Mouse (Mus musculus) lung, embryonic 14.5 days (tissue): ENCODE measurements around the gene Prkra. TPM values are rescaled to one million over a fixed set of nuclear protein-coding genes. Genes with fewer than 3 reads are reported as not detected.
"Not testable (repeated sequence)": the region's sequence is repeated elsewhere in the genome, so short reads cannot be mapped to it uniquely, and the experiment has no call there.

ENCODE experiments used
- ATAC-seq: fragments of 200-750 bp; cut with Nextera tagmentation; 2 replicates; pipeline ENCODE4 v1.8.0; 2017; ENCODE audit warnings: mild to moderate bottlenecking, moderate TSS enrichment, moderate library complexity; ENCODE audit not compliant: insufficient read depth
- DNase-seq: peaks from one replicate; pipeline ENCODE4 v3.0.0-alpha.2; 2015
- H3K27ac ChIP-seq: fragments of 300-500 bp; sonication (generic); 2 replicates; pipeline ENCODE4 v1.5.1; 2014; ENCODE audit warnings: low read depth, mild to moderate bottlenecking, moderate library complexity
- H3K27me3 ChIP-seq: fragments of 300-500 bp; sonication (generic); 2 replicates; pipeline ENCODE4 v1.6.1; 2014; ENCODE audit warnings: low read length, control low read depth; ENCODE audit not compliant: insufficient read depth
- H3K36me3 ChIP-seq: fragments of 300-500 bp; sonication (generic); 2 replicates; pipeline ENCODE4 v1.6.1; 2014; ENCODE audit warnings: control low read depth; ENCODE audit not compliant: insufficient read depth
- H3K4me1 ChIP-seq: fragments of 300-500 bp; sonication (generic); 2 replicates; pipeline ENCODE4 v1.6.1; 2014; ENCODE audit warnings: antibody characterized with exemption, control low read depth; ENCODE audit not compliant: insufficient read depth
- H3K4me2 ChIP-seq: fragments of 300-500 bp; sonication (generic); 2 replicates; pipeline ENCODE4 v1.6.1; 2014; ENCODE audit warnings: mild to moderate bottlenecking
- H3K4me3 ChIP-seq: fragments of 300-500 bp; sonication (generic); 2 replicates; pipeline ENCODE4 v1.5.1; 2014; ENCODE audit warnings: low read depth, low read length
- H3K9ac ChIP-seq: fragments of 300-500 bp; sonication (generic); 2 replicates; pipeline ENCODE4 v1.6.1; 2014
- H3K9me3 ChIP-seq: fragments of 300-500 bp; sonication (generic); 2 replicates; pipeline ENCODE4 v1.6.1; 2016; ENCODE audit warnings: low read depth, low read length, control low read depth
- CTCF ChIP-seq: IDR thresholded peaks from 2 replicates; pipeline ENCODE4 v1.5.1; 2016; ENCODE audit warnings: antibody characterized with exemption, low read depth
- WGBS: fragments of 180-500 bp; shearing (Covaris S2); extraction: QIAGEN DNeasy Blood & Tissue Kit; methylation state at CpG from one replicate; pipeline ENCODE4 v1.1.7; 2014; 5-methylcytosine and 5-hydroxymethylcytosine counted together
- polyA plus RNA-seq: library from polyadenylated mRNA; unstranded; fragments of >200 nt; fragmentation: Nextera tagmentation; extraction: Ambion mirVana; gene quantifications from 2 replicates; pipeline ENCODE4 v1.2.1, GENCODE M21; 2014

Gene Prkra
- polyA plus RNA-seq, 1 experiment from 2014 or later, result 77.3 TPM

- 95% methylated on average over 4 of the region's 4 CpGs for WGBS
- DNase-seq (no peak), ATAC-seq (no peak)
- Histone ChIP-seq H3K4me1 (no peaks in the 10 kb centered on the region), H3K9me3 (no peaks in the 10 kb centered on the region; the same call in 1 of the 2 replicates), H3K27ac (no peak overlapping the region), H3K27me3 (no peaks in the 10 kb centered on the region), H3K9ac (no peak overlapping the region), H3K4me3 (no peak overlapping the region), H3K36me3 (peaks cover 83% of the 10 kb centered on the region), H3K4me2 (no peak overlapping the region)
- TF ChIP-seq CTCF, result no peak
These were observed 16.2 kb downstream of the Prkra start for GRCm38 (mm10) chr2:76631600-76631999.

GRCm38 (mm10) chr2:76630293-76630692 lies 17.5 kb downstream of the Prkra start:
- no peak for TF ChIP-seq CTCF
- WGBS, result 87% methylated on average over 12 of the region's 12 CpGs
- Histone ChIP-seq H3K4me1 (no peaks in the 10 kb centered on the region), H3K27me3 (no peaks in the 10 kb centered on the region), H3K27ac (no peak overlapping the region), H3K36me3 (peaks cover 75% of the 10 kb centered on the region), H3K9me3 (no peaks in the 10 kb centered on the region; the same call in 1 of the 2 replicates), H3K4me3 (no peak overlapping the region), H3K9ac (no peak overlapping the region), H3K4me2 (no peak overlapping the region)
- ATAC-seq (no peak), DNase-seq (no peak)

GRCm38 (mm10) chr2:76622316-76622715 lies 25.5 kb downstream of the Prkra start:
- H3K4me3 ChIP-seq, H3K4me1 ChIP-seq, H3K9me3 ChIP-seq, H3K9ac ChIP-seq, ATAC-seq, H3K27ac ChIP-seq, H3K4me2 ChIP-seq, H3K27me3 ChIP-seq, DNase-seq: not testable (repeated sequence)
- 85% methylated on average over 2 of the region's 2 CpGs for WGBS
- peaks cover 24% of the 10 kb centered on the region for H3K36me3 ChIP-seq

- no peak for DNase-seq
- ATAC-seq, result no peak
- H3K36me3 ChIP-seq, result 0 out of 2 replicates have a peak, but pooled peaks cover 19% of the 10 kb centered on the region
- 78% methylated on average over 1 of the region's 1 CpGs for WGBS
- H3K27me3 ChIP-seq, result no peaks in the 10 kb centered on the region
- no peak overlapping the region for H3K4me2 ChIP-seq
- no peak overlapping the region for H3K27ac ChIP-seq
- no peak overlapping the region for H3K4me3 ChIP-seq
- TF ChIP-seq CTCF, result no peak
- H3K9me3 ChIP-seq, result no peaks in the 10 kb centered on the region; the same call in 1 of the 2 replicates
- H3K9ac ChIP-seq, result no peak overlapping the region
- no peaks in the 10 kb centered on the region for H3K4me1 ChIP-seq
These were observed 26.1 kb downstream of the Prkra start for GRCm38 (mm10) chr2:76621724-76622123.

- WGBS, result 79% methylated on average over 5 of the region's 5 CpGs
- Histone ChIP-seq H3K4me3 (no peak overlapping the region), H3K27me3 (no peaks in the 10 kb centered on the region), H3K9me3 (no peaks in the 10 kb centered on the region), H3K36me3 (0 out of 2 replicates have a peak, but pooled peaks cover 13% of the 10 kb centered on the region), H3K27ac (no peak overlapping the region), H3K4me1 (no peaks in the 10 kb centered on the region), H3K9ac (no peak overlapping the region), H3K4me2 (no peak overlapping the region)
- TF ChIP-seq CTCF, result no peak
- DNase-seq (no peak), ATAC-seq (no peak)
These were observed 27.6 kb downstream of the Prkra start for GRCm38 (mm10) chr2:76620188-76620587.

- Histone ChIP-seq H3K27me3 (no peaks in the 10 kb centered on the region), H3K27ac (no peak overlapping the region), H3K4me2 (no peak overlapping the region), H3K36me3 (0 out of 2 replicates have a peak, but pooled peaks cover 5% of the 10 kb centered on the region), H3K9me3 (no peaks in the 10 kb centered on the region), H3K4me1 (no peaks in the 10 kb centered on the region), H3K9ac (no peak overlapping the region), H3K4me3 (no peak overlapping the region)
- 27% methylated on average over 1 of the region's 1 CpGs for WGBS
- ATAC-seq, result no peak
- DNase-seq, result peak; percentile 87
- peak; percentile 80 for TF ChIP-seq CTCF
These were observed 29.7 kb downstream of the Prkra start for GRCm38 (mm10) chr2:76618078-76618477.

GRCm38 (mm10) chr2:76611996-76612395 lies 35.8 kb downstream of the Prkra start:
- no peaks in the 10 kb centered on the region for H3K27me3 ChIP-seq
- H3K4me3 ChIP-seq, result no peak overlapping the region
- H3K9me3 ChIP-seq, result no peaks in the 10 kb centered on the region
- H3K4me1 ChIP-seq, result no peaks in the 10 kb centered on the region
- no peak overlapping the region for H3K9ac ChIP-seq
- TF ChIP-seq CTCF, result no peak
- H3K36me3 ChIP-seq, result no peaks in the 10 kb centered on the region
- H3K27ac ChIP-seq, result no peak overlapping the region
- ATAC-seq (no peak), DNase-seq (no peak)
- 79% methylated on average over 3 of the region's 3 CpGs for WGBS
- H3K4me2 ChIP-seq, result no peak overlapping the region
